10 mouse cellular contexts compared by ENCODE assay signal in genomic region chr7:130726724-130727422, GRCm38 (mm10). TPM values are rescaled to one million over a fixed set of nuclear protein-coding genes. Genes with fewer than 3 reads are reported as not detected.
DNase-seq lines count a peak whose midpoint lies in the region; ATAC-seq lines count a peak whose summit lies in the region.
"Had no signal": no experiment of that assay in that cellular context is flagged by ENCODE, and none has a peak within 500 bp of the region (broad histone marks: within the 10 kb centered on the region; RNA-seq: fewer than 3 reads in every experiment).

No protein-coding gene starts in this region.

- no peaks in the 10 kb centered on the region for H3K9me3 ChIP-seq in heart, embryonic 16.5 days (replicated peaks; ENCODE audit: control insufficient read depth, low read length)
- H3K9me3 ChIP-seq in stomach, embryonic 14.5 days (ENCODE audit: control insufficient read depth, low read depth, low read length): no peaks in the 10 kb centered on the region
- H3K9me3 ChIP-seq: midbrain, embryonic 12.5 days had no signal

- 40% methylated on average over 8 of the region's 8 CpGs for WGBS in heart, embryonic 16.5 days
- WGBS in stomach, embryonic 14.5 days: 50% methylated on average over 8 of the region's 8 CpGs

- no peaks in the 10 kb centered on the region for H3K27me3 ChIP-seq in heart, embryonic 16.5 days (ENCODE audit: control insufficient read depth, insufficient read depth, low read length)
- H3K27me3 ChIP-seq in stomach, embryonic 14.5 days (ENCODE audit: control insufficient read depth, insufficient read depth, low read length): no peaks in the 10 kb centered on the region
- H3K27me3 ChIP-seq: midbrain, embryonic 12.5 days had no signal

- no peak overlapping the region for H3K9ac ChIP-seq in heart, embryonic 16.5 days (ENCODE audit: low read length)
- H3K9ac ChIP-seq in stomach, embryonic 14.5 days (replicated peaks; ENCODE audit: low read depth, low read length): no peak overlapping the region
- H3K9ac ChIP-seq: midbrain, embryonic 12.5 days had no signal

- H3K27ac ChIP-seq in heart, embryonic 16.5 days (ENCODE audit: low read length): peak overlapping the region; percentile 54
- H3K27ac ChIP-seq in stomach, embryonic 14.5 days (ENCODE audit: low read length): no peak overlapping the region
- H3K27ac ChIP-seq: left cerebral cortex, adult 2 months; midbrain, embryonic 12.5 days had no signal

- peaks cover 12% of the 10 kb centered on the region; the same call in 1 of the 2 replicates for H3K36me3 ChIP-seq in heart, embryonic 16.5 days (ENCODE audit: control insufficient read depth, insufficient read depth)
- peaks cover 20% of the 10 kb centered on the region; the same call in 1 of the 2 replicates for H3K36me3 ChIP-seq in stomach, embryonic 14.5 days (ENCODE audit: control insufficient read depth, insufficient read depth, low read length)

- H3K4me1 ChIP-seq in heart, embryonic 16.5 days (ENCODE audit: control insufficient read depth, insufficient read depth, low read length): peaks cover 27% of the 10 kb centered on the region
- H3K4me1 ChIP-seq in stomach, embryonic 14.5 days (ENCODE audit: control insufficient read depth, insufficient read depth, low read length): peaks cover 10% of the 10 kb centered on the region; the same call in 1 of the 2 replicates

- peak overlapping the region; percentile 4; the same call in 1 of the 2 replicates for H3K4me2 ChIP-seq in heart, embryonic 16.5 days (ENCODE audit: low read depth, low read length)
- H3K4me2 ChIP-seq in stomach, embryonic 14.5 days (replicated peaks; ENCODE audit: low read depth, low read length): no peak overlapping the region
- H3K4me2 ChIP-seq: midbrain, embryonic 12.5 days had no signal

- no peak overlapping the region for H3K4me3 ChIP-seq in heart, embryonic 16.5 days (ENCODE audit: low read length)
- H3K4me3 ChIP-seq in stomach, embryonic 14.5 days (ENCODE audit: low read depth, low read length): no peak overlapping the region
- H3K4me3 ChIP-seq: left cerebral cortex, adult 2 months; midbrain, embryonic 12.5 days had no signal

- ATAC-seq in heart, embryonic 16.5 days (replicated peaks; ENCODE audit: extremely low read depth, insufficient read depth, low FRiP score): peak; percentile 58
- 0 out of 2 replicates have a peak, but pooled peaks have one; percentile 42 for ATAC-seq in stomach, embryonic 14.5 days (ENCODE audit: insufficient number of reproducible peaks, insufficient read depth, low FRiP score, low read depth)

- peak; percentile 9 to 22 for DNase-seq in adrenal gland, postnatal 36 days
- DNase-seq in adrenal gland, postnatal 4 days (ENCODE audit: low spot score in 2 of 2): no peak
- DNase-seq in lung, postnatal 10 days: peak; percentile 30
- DNase-seq in lung, adult 18-20 months: no peak
- DNase-seq in left cerebral cortex, adult 11 months (ENCODE audit: low spot score): no peak
- no peak for DNase-seq in cerebellum, adult 11 months

RNA-seq across cellular contexts. Expression of gene Btbd16, which starts 47.0 kb away (rescaled TPM):
- total RNA-seq in adrenal gland, postnatal 36 days (2021): not detected
- under 1 TPM; 0.11 to 0.36 TPM for total RNA-seq in adrenal gland, postnatal 4 days (2021)
- polyA plus RNA-seq in heart, embryonic 16.5 days (2015; fragmentation: Nextera tagmentation; extraction: Ambion mirVana): 0.08 and 0.17 TPM in 2 replicates
- polyA plus RNA-seq in stomach, embryonic 14.5 days (2014; fragmentation: Nextera tagmentation; extraction: Ambion mirVana): 0.23 TPM in 1 of 2 replicates, not detected in the other
- polyA plus RNA-seq: midbrain, embryonic 12.5 days had no signal

Comparison
In these comparisons a context has a peak if more than half of its experiments do, and no peak if none do; other contexts are left out.
1. DNase-seq: peak in adrenal gland, postnatal 36 days (2 of 2) and lung, postnatal 10 days (single experiment); none in adrenal gland, postnatal 4 days (0 of 2), lung, adult 18-20 months (0 of 2), left cerebral cortex, adult 11 months (single experiment) and cerebellum, adult 11 months (single experiment).